In genomic region chr2:70661715-70662495, GRCm38 (mm10) we compare ENCODE assay signal across 8 mouse cellular contexts. TPM values are rescaled to one million over a fixed set of nuclear protein-coding genes. Genes with fewer than 3 reads are reported as not detected.
A peak's percentile ranks its signal among the peaks of the same experiment; 100 is the strongest.
DNase-seq lines count a peak whose midpoint lies in the region; ATAC-seq and TF ChIP-seq lines count a peak whose summit lies in the region.

TSS of gene Gm26558 (minus strand) at chr2:70662108.

- WGBS in hindbrain, embryonic 13.5 days = under 1% methylated on average over 54 of the region's 54 CpGs
- under 1% methylated on average over 41 of the region's 54 CpGs for WGBS in liver, postnatal 0 days (ENCODE audit: insufficient replicate concordance)

- no peak for TF ChIP-seq EP300 in liver, postnatal 0 days (IDR thresholded peaks at IDR 0.05; ENCODE audit: low read depth)

- no peaks in the 10 kb centered on the region for H3K27me3 ChIP-seq in Patski
- H3K27me3 ChIP-seq in hindbrain, embryonic 13.5 days = no peaks in the 10 kb centered on the region
- no peaks in the 10 kb centered on the region for H3K27me3 ChIP-seq in liver, postnatal 0 days (ENCODE audit: insufficient read depth, low read length)
- H3K27me3 ChIP-seq in splenic B cell, adult 2 months (ENCODE audit: control insufficient read depth, insufficient read depth, low read length, poor library complexity, severe bottlenecking) = no peaks in the 10 kb centered on the region

- no peak for TF ChIP-seq CTCF in Patski (IDR thresholded peaks at IDR 0.05)
- no peak for TF ChIP-seq CTCF in liver, postnatal 0 days (IDR thresholded peaks at IDR 0.05; ENCODE audit: low read depth)

- intact Hi-C loops in left cerebral cortex, postnatal 14 days (cut with DNase I) = loop anchor here (2.0 kb wide), 1 partner anchor 93 kb away; no protein-coding TSS in a partner anchor

- H3K27ac ChIP-seq in hindbrain, embryonic 13.5 days = peak within 1 kb of the TSS; percentile 92
- H3K27ac ChIP-seq in liver, postnatal 0 days (ENCODE audit: low read depth) = peak within 1 kb of the TSS; percentile 98

- H3K9ac ChIP-seq in hindbrain, embryonic 13.5 days = peak within 1 kb of the TSS; percentile 95
- H3K9ac ChIP-seq in liver, postnatal 0 days (replicated peaks) = peak within 1 kb of the TSS; percentile 97

- peak within 1 kb of the TSS; percentile 87 for H3K4me2 ChIP-seq in hindbrain, embryonic 13.5 days
- peak within 1 kb of the TSS; percentile 88 for H3K4me2 ChIP-seq in liver, postnatal 0 days (ENCODE audit: low read depth, low read length)

- ATAC-seq in Patski = peak; percentile 40
- ATAC-seq in hindbrain, embryonic 13.5 days (ENCODE audit: low FRiP score) = peak; percentile 80
- ATAC-seq in liver, postnatal 0 days = peak; percentile 74

- in situ Hi-C loops in Patski (cut with MboI; ENCODE audit: low pct_unique_long_range_greater_than_20kb) = loop anchor here (5.0 kb wide), 1 partner anchor 100 kb away; no protein-coding TSS in a partner anchor

- POLR2A ChIA-PET in Patski (lab: Charles Lee) = no interaction called here

- peak within 1 kb of the TSS; percentile 92 for H3K4me3 ChIP-seq in hindbrain, embryonic 13.5 days
- H3K4me3 ChIP-seq in liver, postnatal 0 days (ENCODE audit: low read depth, low read length) = peak within 1 kb of the TSS; percentile 87

- no peaks in the 10 kb centered on the region for H3K9me3 ChIP-seq in hindbrain, embryonic 13.5 days
- no peaks in the 10 kb centered on the region for H3K9me3 ChIP-seq in liver, postnatal 0 days (ENCODE audit: low read length)

- H3K36me3 ChIP-seq in hindbrain, embryonic 13.5 days = no peaks in the 10 kb centered on the region
- H3K36me3 ChIP-seq in liver, postnatal 0 days (replicated peaks; ENCODE audit: insufficient read depth, low read length) = no peaks in the 10 kb centered on the region
- H3K36me3 ChIP-seq in splenic B cell, adult 2 months (ENCODE audit: control insufficient read depth, insufficient read depth, low read length, poor library complexity, severe bottlenecking) = no peaks in the 10 kb centered on the region

- CTCF ChIA-PET in Patski (lab: Charles Lee) = interaction anchor here (0.7 to 2.4 kb wide), 8 partner anchors 10 to 36 kb away, joined by 3 to 9 read pairs (median 6); no protein-coding TSS in a partner anchor

- DNase-seq in left cerebral cortex, adult 11 months (ENCODE audit: low spot score) = peak; percentile 22
- no peak for DNase-seq in left cerebral cortex, postnatal 14 days (ENCODE audit: low spot score in 2 of 2)
- DNase-seq in Patski (ENCODE audit: low read depth, low spot score) = no peak
- DNase-seq in embryo, embryonic 9.5 days (ENCODE audit: extremely low spot score) = peak; percentile 32
- DNase-seq in liver, postnatal 0 days = peak; percentile 37
- DNase-seq in splenic B cell, adult 2 months (ENCODE audit: low read depth, low spot score) = peak; percentile 23
- DNase-seq in layer of hippocampus, adult 8-10 months (ENCODE audit: low spot score in 2 of 2) = no peak

- peaks cover 23% of the 10 kb centered on the region for H3K4me1 ChIP-seq in hindbrain, embryonic 13.5 days (replicated peaks)
- peaks cover 26% of the 10 kb centered on the region for H3K4me1 ChIP-seq in liver, postnatal 0 days (ENCODE audit: insufficient read depth)

RNA-seq across cellular contexts. Expression of gene Gm26558, which starts in this region (rescaled TPM):
- under 1 TPM in 1 of 2 experiments, not detected in 1; 0.40 TPM for total RNA-seq in left cerebral cortex, postnatal 14 days (2021)
- polyA plus RNA-seq in Patski (2021) = 2.0 TPM
- 3.1 and 3.7 TPM in 2 replicates for polyA plus RNA-seq in hindbrain, embryonic 13.5 days (2015; fragmentation: Nextera tagmentation; extraction: Ambion mirVana)
- 0.80 and 1.2 TPM in 2 replicates for polyA plus RNA-seq in liver, postnatal 0 days (2015; fragmentation: Nextera tagmentation; extraction: Ambion mirVana)
- 1 to 10 TPM in 1 of 4 experiments, not detected in 3; 1.0 TPM for total RNA-seq in layer of hippocampus, adult 8-10 months (2022)

Comparison
In these comparisons a context has a peak if more than half of its experiments do, and no peak if none do; other contexts are left out.
1. DNase-seq: peak in left cerebral cortex, adult 11 months (single experiment), embryo, embryonic 9.5 days (single experiment), liver, postnatal 0 days (single experiment) and splenic B cell, adult 2 months (single experiment); none in left cerebral cortex, postnatal 14 days (0 of 2), Patski (single experiment) and layer of hippocampus, adult 8-10 months (0 of 2).
2. Peak in every context shown above with its lines, with median percentiles within 50 percentile points of each other: ATAC-seq.